Mouse (Mus musculus) embryo, embryonic 10 days (tissue): ENCODE results near the gene E030030I06Rik.
"Not testable (repeated sequence)": the region's sequence is repeated elsewhere in the genome, so short reads cannot be mapped to it uniquely, and the experiment has no call there.

ENCODE experiments used
- DNase-seq: peaks from one replicate; pipeline ENCODE4 v3.0.0-alpha.2; 2015; ENCODE audit warnings: low spot score

E030030I06Rik gene

DNA sequence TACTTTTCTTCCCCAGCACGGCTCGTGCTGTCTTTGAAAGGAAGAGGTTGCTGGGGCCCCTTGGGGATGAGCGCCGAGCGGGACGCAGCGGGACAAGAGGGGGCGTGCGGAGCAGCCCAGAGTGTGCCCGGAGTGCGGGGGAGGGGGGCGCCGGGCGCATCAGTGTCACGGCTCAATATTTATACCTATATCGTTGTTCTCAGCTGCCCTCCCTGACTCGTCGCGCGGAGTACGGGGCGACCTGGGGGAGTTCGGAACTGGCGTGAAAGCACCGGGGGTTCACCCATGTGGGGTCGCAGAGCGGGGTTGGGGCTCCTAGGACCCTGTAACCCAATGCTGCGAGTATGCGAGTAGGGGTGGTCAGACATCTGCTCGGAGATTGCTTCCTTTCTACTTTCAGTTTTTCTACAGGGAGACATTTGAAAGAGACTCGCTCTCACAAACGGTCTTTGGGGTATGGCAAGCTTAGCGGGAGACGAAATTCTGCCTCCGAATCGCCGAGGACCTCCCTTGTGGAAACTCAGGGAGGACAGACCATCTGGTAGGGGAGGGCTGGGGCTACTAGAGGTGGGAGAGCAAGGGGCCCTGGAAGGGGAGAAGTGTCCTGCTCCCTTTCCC is at the start of gene E030030I06Rik:
Gene E030030I06Rik (minus strand): TSS at position 198 of the 618 bp plus-strand sequence.
- DNase-seq = peak; percentile 31

DNA sequence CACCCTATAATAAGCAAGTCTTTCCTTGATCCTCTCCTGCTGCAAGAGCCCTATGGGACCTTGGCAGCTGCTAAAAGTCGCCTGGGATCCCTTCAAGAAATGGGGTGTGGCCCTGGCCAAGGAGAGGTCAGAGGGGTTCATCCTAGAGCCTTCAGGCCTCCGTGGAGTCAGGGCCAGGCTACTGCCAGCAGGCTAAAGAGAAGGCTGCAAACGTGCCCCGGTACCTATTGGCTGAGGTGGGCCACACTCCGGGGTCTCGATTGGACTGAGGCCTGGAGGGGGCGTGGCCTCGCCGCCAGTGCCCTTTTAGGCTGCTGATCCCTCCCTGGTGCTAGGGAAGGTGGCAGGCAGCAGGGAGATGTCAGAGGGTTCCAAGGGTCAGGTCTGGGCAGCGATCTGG is 42.0 kb upstream of the E030030I06Rik start:
- DNase-seq = peak; percentile 41

DNA sequence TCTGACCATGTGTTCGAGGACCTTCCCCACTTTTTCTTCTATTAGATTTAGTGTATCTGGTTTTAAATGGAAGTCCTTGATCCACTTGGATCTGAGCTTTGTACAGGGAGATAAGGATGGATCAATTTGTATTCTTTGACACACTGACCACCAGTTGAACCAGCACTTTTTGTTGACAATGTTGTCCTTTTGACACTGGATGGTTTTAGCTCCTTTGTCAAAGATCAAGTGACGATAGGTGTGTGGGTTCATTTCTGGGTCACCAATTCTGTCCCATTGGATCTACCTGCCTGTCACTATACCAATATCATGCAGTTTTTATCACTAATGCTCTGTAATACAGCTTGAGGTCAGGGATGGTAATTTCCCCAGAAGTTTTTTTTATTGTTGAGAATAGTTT is 27.4 kb upstream of the E030030I06Rik start:
- DNase-seq = not testable (repeated sequence)

DNA sequence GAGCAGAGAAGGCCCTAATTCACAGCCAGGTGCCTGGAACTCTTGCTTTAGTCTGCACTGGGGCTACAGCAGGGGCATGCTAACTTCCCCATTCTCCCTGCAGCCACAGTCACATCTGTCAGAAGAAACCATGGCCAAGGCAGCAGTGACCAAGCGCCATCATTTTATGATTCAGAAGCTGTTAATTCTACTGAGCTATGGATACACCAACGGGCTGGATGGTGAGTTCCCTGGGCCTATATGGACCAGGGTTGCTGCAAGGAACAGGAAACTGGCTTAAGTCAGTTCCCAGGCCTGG is 25.1 kb upstream of the E030030I06Rik start:
- DNase-seq = not testable (repeated sequence)

DNA sequence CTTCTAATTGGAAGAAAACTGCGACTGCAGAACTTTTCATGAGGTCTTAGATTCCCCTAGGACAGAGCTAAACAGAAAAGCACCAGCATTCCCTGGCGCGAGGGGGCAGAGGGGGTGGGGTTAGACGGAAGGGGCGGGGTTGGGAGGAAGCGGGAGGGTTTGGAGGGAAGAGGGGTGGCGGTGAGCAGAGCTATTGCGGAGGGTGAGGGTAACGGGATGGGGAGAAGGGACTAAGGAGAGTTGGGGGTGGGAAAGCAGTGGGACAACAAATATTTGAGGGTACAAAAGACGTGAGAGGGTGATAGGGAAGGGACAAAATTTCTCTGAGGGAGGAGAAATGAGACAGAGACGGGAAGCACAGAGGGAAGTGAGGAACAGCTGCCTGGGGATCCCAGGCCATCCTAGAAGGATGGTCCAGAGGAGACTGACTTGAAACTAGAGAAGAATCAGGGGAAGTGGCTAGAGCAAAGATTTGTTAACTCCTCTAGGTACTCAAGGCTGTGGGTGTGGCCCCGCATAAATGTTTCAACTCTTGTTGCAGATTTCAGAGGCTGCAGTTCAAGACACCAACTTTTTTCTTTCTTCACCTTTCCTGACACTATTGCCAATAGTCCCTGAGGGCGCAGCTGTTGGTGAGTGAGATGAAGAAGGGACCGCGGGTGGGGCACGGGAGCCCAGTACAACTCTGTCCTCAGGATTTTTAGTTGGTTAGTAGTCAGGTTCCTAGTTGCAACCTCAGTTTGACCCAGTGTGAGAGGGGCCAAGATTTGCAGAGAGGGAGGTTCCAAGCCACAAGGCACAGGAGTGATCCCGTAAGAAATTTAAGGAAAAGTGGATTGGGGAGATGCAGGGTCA is 24.5 kb upstream of the E030030I06Rik start:
- not testable (repeated sequence) for DNase-seq

DNA sequence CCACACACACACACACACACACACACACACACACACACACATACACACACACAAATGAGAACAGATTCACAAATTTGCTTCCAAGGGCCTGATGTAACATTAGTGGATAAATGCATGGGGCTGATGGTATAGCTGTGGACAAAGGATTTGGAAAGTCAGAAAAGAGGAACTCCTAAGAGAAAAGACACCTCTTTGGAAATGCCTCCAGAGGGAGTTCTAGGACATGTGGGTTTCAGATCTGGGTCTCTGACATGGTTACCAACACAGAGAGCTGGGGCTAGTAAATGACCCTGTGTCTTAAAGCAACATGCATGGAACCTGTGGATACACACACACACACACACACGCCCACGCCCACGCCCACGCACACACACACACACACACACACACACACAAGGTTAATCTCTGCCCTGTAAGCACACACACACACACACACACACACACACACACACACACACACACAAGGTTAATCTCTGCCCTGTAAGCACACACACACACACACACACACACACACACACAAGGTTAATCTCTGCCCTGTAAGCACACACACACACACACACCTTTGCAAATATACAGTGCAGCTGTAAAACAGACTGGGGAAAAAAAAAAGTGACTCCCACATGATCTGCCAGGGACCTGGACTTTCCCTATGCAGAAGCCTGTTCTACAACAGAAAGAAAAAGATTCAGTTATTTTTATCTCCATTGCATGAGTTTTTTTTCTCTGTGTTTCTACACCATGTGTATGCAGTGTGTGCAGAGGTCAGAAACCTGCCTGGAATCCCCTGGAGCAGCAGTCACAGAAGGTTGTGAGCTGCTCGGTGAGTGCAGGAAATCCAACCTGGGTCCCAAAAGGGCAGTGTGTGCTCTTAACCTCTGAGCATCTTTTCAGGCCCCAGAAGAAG is 23.6 kb upstream of the E030030I06Rik start:
- DNase-seq = not testable (repeated sequence)

DNA sequence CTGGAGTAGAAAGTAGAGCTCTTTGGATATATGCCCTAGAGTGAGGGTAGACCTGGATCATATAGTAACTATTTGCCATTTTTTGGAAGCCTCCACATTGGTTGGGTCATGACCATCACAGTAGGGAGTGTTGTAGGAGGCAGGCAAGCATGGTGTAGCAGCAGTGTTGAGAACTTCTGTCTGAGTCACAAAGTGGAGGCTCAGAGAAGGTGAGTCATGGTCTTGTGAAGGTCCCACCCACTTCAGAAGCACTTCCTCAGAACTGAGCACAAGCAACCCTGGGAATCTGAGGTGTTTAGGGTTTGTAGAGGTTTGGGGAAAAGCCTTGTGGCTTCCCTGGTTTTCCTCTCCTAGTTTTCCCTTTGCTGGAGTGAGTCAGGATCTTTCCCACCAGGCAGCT is 20.0 kb upstream of the E030030I06Rik start:
- not testable (repeated sequence) for DNase-seq

DNA sequence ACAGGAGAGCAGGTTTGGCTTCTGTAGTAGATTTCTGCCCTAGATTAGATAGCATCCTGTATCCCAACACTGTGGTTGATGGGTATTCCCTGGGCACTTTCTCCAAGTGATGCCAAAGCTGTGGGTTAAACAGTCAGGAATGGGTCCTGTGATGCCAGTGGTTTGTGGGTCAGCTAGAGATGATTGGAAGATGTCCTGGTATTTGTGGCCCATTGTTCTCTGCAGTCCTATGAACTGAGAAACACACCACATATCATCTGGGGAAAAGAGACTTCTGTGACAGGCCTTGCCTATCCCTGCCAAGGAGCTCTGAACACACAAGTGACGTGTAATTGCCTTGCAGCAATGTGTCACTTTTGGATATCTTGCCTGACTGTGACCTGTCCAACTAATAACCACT is 18.0 kb upstream of the E030030I06Rik start:
- not testable (repeated sequence) for DNase-seq

DNA sequence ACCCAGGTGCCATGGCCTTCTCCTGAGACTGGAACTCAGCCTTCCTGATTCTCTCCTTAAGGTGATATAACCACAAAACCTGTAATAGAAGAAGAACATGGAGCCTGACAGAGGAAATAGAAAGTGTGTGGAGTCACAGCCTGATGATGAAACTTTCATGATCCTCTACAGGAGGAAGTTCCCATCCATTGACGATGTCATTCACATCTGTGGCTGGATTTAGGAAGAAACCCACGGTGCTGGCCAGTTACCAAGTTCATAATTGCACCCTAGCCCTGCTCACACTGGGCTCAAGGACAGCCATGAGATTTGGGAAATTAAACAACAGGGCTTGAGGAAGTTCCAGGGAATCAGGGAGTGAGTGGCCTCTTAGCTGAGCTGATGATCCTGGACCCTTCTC is 17.0 kb upstream of the E030030I06Rik start:
- not testable (repeated sequence) for DNase-seq

DNA sequence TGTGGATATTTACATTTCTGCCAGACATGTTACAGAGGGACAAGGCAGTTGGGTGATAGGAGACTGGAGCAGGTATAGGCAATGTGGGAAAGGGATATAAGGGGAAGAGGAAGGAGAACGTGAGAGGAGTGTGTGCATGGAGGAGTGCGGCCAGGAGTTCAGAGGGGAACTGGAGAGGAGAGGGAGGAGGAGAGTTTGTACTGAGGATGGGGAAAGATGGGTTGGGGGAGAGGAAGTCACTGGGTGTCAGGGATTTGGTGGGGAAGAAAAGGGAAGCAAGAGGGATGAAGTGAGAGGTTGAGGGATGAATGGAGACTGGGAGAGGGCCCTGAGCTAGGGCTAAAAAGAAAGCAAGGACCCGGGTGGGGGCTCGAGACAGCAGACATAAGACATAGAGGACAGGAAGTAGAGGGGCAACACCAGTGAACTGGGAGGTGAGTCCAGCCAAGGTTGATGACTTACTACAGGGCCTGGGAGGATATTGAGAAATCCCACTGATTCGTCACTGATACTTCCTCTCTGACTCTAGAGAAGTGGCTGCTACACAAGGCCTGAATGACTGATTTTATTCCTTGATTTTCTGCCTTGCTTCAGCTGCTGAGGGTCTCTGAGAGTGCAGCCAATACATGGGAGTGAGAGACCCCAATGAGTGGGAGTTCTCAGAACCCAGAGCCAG is 16.4 kb upstream of the E030030I06Rik start:
- not testable (repeated sequence) for DNase-seq

DNA sequence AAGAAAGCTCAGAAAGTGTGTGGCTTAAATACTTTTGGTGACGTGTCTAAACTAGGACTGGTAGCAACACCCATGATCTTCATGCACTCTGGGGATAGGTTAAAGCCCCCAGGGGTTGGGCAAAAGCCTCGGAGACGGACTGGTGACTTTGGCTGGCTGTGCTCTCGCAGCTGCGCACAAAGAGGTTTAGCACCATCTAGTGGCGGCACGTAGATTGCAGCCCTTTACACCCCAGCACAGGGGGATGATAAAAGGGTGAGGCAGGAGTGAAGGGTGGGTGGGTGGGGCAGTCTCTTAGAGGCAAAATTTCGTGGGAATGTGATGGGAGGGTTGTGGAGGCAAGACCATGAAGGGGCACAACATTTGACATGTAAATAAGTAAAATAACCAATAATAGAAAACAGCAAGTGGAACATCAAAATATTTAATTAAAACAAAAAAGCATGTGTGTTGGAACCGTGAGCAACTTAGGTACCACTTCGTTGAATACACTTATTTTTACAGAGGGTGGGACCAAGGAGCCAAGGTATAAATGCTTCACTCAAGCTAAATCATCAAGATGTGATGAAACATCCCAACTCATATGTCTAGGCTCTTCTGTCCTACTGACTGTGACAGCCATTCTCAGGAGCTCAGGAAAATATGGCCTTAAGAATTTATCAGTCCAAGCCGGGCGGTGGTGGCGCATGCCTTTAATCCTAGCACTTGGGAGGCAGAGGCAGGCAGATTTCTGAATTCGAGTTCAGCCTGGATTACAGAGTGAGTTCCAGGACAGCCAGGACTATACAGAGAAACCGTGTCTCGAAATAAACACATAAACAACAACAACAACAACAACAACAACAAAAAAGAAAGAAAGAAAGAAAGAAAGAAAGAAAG is 14.9 kb upstream of the E030030I06Rik start:
- DNase-seq = peak; percentile 78

DNA sequence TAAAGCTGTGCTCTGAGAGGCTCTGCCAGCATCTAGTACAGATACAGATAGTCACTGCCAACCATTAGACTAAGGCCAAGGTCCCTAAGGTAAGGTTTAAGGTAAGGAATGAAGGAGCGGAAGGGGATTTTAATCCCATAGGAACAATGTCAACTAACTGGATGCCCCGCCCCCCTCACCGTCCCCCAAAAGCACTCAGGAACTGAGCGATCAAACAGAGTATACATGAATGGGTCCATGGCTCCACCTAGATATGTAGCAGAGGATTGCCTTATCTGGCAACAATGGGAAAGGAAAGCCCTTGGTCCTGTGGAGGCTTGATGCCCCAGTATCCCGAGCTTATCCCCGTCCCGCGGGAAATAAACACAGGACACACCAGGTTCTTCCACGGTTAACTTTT is 14.2 kb upstream of the E030030I06Rik start:
- DNase-seq = not testable (repeated sequence)

DNA sequence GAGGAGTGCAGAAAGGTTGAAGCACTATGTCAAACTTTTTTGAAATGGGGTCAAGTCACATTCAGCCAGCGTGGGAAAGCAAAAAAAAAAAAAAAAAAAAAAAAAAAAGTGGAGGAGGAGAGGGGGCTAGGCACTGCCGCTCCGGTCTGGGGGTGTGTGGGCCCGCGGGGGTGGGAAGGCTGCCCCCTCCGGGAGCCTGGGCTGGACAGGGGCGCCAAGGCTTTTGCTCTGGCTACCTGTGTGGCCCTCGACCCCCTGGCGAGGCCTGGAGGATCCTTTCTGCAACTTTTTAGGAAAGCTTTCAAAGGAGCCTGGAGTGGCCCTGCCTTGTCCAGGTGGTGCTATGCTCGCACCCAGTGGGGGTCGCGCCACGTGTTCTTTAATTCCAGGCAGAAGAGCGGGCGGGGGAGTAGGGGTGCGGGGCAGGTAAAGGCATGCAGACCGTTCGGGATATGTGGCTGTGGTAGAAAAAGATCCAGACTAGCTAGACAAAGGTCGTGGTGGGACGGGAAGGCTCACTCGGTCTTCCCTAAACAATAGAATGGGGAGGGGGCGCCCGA is 10.6 kb upstream of the E030030I06Rik start:
- no peak for DNase-seq

DNA sequence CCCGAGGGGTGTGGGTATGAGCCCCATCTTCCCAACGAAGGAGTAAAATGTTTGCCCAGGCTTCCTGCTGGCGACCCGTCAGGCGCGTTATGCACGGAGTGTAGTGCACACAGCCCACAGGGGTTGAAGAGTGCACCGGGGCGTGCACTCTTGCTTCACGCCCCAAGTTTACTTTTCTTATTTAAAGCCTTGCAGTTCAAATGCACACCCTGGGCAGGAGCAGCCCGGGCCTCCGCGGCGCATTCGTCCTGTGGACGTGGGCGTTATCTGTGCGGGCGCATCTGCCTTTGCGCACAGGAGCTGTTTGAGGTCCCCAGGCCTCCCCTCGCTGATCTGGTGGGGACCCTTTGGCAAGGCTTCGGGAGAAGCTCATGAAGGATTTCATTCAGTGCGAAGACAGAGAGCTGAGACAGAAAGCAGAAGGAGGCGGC is 10.1 kb upstream of the E030030I06Rik start:
- peak; percentile 30 for DNase-seq

DNA sequence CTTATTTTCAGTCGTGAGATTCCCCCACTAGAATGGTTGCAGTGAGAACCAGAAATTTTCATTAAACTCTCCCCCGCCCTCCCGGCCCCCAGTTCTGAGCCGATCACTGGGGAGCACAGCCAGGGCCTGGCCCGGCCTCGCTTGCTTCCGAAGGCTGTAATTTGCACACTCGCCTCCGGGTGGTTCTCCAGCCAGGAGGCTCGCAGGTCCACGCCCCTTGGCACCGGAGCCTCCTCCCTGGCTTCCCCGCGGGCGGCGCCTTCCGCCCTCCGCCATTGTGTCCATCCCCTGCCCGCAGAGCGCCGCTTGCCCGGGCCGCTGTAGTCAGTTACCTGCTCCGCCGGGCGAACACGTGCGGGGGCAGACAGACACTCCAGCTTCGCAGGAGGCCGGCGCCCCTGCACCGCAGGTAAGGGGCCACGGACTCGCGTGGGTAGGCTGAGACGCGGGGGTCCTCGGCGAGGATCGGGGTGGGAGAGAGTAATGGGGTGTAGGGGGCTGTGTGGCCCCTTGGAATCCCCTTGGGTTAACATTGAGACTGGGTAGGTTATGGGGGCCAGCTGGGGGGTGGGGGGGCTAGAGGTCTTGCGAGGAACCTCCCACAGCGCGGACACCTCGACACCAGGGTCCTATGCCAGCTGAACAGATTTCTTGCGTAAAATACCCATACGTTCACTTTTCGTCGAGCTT is 9.4 kb upstream of the E030030I06Rik start, which contains the start of the genes Raet1e and H60b:
Gene Raet1e (plus strand): TSS at position 260 of the 690 bp plus-strand sequence.
Gene H60b (plus strand): TSS at position 277 of the 690 bp plus-strand sequence.
- peak; percentile 78 for DNase-seq

DNA sequence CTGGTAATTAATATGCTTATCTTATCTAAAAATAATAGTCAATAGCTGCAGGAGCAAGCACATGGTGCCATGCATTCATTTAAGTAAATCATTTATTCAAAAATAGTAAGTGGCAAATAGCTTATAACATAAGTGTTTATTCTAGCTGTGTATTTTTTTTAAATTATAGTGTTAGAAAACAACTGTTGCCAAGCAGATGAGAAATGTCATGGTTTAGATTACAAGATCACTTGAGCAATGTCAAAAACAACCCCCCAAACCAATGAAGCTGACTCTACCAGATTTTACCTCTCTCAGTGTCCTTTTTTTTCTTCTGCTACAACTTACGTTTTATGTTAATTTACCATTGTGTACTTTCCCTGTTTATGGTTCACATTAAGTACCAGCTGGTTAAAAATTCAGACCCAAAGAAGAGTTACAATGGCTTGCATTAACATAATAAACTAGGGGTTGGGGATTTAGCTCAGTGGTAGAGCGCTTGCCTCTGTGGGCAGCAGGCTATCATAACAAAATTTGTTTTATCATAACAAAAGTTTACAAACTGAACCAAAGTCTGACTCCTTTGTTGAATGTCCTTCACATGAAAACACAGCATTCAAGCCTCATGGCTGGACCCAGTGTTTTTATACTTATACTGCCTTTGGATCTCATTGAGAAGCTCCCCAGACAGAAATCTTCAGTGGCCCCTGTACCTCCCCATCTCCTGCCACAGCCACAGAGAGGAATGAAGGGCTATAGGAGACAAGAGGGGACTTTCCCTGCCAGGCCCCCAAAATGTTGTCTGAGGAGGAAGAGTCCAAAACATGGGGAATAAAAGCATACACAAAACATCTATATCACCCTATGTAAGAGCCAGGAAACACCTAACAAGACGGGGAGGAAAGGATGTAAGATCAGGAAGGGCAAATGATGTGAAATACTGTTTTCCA is 6.1 kb upstream of the E030030I06Rik start:
- DNase-seq = no peak

DNA sequence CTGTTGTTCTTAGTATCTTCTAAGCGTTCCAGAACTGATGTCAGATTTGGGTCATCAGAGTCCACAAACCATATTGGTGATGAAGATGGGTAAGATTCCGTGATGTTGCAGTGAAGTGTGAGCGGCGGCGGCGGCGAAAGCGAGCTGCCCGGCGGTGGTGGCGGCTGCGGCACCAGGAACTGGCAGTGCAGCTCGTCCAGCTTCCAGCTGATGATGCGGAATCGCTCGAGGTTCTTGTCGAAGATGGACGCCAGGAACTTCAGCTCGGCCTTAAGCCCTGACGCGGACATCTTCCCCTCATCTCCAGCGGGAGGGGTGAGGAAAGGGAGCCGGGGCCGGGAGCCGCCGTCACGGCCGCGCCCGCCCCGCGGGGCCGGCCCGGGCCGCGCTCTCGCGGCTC is 5.1 kb upstream of the E030030I06Rik start:
- peak; percentile 70 for DNase-seq

DNA sequence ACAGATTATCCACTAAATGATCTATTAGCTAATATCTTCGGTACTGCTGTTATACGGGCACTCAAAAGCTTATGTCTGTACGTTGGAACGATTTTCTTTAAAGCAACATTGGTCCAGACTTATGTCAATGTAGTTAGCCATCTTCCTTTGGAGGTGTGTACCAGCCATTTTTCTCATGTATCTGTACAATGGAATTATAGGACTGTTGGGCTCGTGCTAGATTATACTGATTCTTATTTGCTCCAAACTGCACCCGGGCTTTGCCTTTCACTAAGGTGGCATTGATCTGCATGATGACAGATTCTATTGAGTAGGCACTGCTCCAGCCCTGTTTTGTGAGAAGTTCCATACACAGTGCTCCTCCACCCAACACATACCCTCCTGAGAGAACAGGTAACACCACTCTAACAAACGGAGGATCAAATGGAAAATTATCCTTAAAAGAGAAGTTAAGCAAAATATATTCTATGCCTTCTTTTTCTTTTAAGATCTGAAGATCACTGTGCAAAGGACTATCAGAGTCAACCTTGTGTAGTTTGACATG is 4.1 kb upstream of the E030030I06Rik start:
- DNase-seq = not testable (repeated sequence)
